Mouse (Mus musculus) kidney, postnatal 25 days (tissue): ENCODE measurements at regions not wholly inside any gene's neighbourhood (a gene's known extent, or its start where the extent isn't known, plus 50 kb on each side); places are given as distances from the start of the nearest gene placed in this dataset.

Source experiments
- DNase-seq, 2 experiments: peaks; one replicate each; pipeline ENCODE4 v3.0.0; 2021; ENCODE audit warnings: mixed read lengths in 2 of 2

- DNase-seq, result no peak
Measured at GRCm38 (mm10) chr15:62144776-62145564, 1222.2 kb upstream of the A1bg start.

- no peak for DNase-seq
Measured at GRCm38 (mm10) chr15:62139859-62140258, 1217.0 kb upstream of the A1bg start.

- DNase-seq, result peak in 1 of 2 experiments; percentile 58
Measured at GRCm38 (mm10) chr15:62139192-62139591, 1216.4 kb upstream of the A1bg start.

- no peak for DNase-seq
Measured at GRCm38 (mm10) chr15:62138701-62139100, 1215.9 kb upstream of the A1bg start.

- DNase-seq, result peak; percentile 32 to 54
Measured at GRCm38 (mm10) chr15:62136932-62137594, 1214.3 kb upstream of the A1bg start.

- DNase-seq, result no peak
Measured at GRCm38 (mm10) chr15:62134835-62135234, 1212.0 kb upstream of the A1bg start.

- DNase-seq, result no peak
Measured at GRCm38 (mm10) chr15:62134308-62134707, 1211.5 kb upstream of the A1bg start.

- peak; percentile 64 to 85 for DNase-seq
Measured at GRCm38 (mm10) chr15:62132895-62133294, 1210.1 kb upstream of the A1bg start.

GRCm38 (mm10) chr15:62131686-62132085, 1208.9 kb upstream of the A1bg start:
- DNase-seq, result no peak

GRCm38 (mm10) chr15:62130530-62130929, 1207.7 kb upstream of the A1bg start:
- DNase-seq, result no peak

GRCm38 (mm10) chr15:62128546-62129212, 1205.9 kb upstream of the A1bg start:
- no peak for DNase-seq

- no peak for DNase-seq
Measured at GRCm38 (mm10) chr15:62127602-62128158, 1204.9 kb upstream of the A1bg start.

GRCm38 (mm10) chr15:62125718-62126117, 1202.9 kb upstream of the A1bg start:
- DNase-seq, result no peak

GRCm38 (mm10) chr15:62123756-62124155, 1200.9 kb upstream of the A1bg start:
- no peak for DNase-seq

GRCm38 (mm10) chr15:62122265-62123023, 1199.6 kb upstream of the A1bg start:
- DNase-seq, result no peak

- no peak for DNase-seq
Measured at GRCm38 (mm10) chr15:62121696-62122095, 1198.9 kb upstream of the A1bg start.

- DNase-seq, result no peak
Measured at GRCm38 (mm10) chr15:62120735-62121134, 1197.9 kb upstream of the A1bg start.

GRCm38 (mm10) chr15:62118997-62119396, 1196.2 kb upstream of the A1bg start:
- no peak for DNase-seq

GRCm38 (mm10) chr15:62116184-62116583, 1193.4 kb upstream of the A1bg start:
- DNase-seq, result no peak

- peak; percentile 52 to 65 for DNase-seq
Measured at GRCm38 (mm10) chr15:62114815-62115214, 1192.0 kb upstream of the A1bg start.

- DNase-seq, result no peak
Measured at GRCm38 (mm10) chr15:62112151-62112550, 1189.3 kb upstream of the A1bg start.

- DNase-seq, result no peak
Measured at GRCm38 (mm10) chr15:62107976-62108375, 1185.2 kb upstream of the A1bg start.
